Mouse (Mus musculus) G1E-ER4 (cell line): ENCODE results near the gene 2010111I01Rik. TPM values are rescaled to one million over a fixed set of nuclear protein-coding genes. Genes with fewer than 3 reads are reported as not detected.

ENCODE experiments used
- GATA1 ChIP-seq: IDR thresholded peaks from one replicate; pipeline ENCODE4 v1.8.0; 2012; ENCODE audit warnings: low read length, inconsistent platforms
- polyA plus RNA-seq: library from polyadenylated mRNA; stranded (reverse); fragments of >175 nt; gene quantifications from 2 replicates; pipeline ENCODE4 v1.2.3, GENCODE M21; 2012

The 2010111I01Rik gene
- polyA plus RNA-seq, 1 experiment: 47.5 TPM

DNA sequence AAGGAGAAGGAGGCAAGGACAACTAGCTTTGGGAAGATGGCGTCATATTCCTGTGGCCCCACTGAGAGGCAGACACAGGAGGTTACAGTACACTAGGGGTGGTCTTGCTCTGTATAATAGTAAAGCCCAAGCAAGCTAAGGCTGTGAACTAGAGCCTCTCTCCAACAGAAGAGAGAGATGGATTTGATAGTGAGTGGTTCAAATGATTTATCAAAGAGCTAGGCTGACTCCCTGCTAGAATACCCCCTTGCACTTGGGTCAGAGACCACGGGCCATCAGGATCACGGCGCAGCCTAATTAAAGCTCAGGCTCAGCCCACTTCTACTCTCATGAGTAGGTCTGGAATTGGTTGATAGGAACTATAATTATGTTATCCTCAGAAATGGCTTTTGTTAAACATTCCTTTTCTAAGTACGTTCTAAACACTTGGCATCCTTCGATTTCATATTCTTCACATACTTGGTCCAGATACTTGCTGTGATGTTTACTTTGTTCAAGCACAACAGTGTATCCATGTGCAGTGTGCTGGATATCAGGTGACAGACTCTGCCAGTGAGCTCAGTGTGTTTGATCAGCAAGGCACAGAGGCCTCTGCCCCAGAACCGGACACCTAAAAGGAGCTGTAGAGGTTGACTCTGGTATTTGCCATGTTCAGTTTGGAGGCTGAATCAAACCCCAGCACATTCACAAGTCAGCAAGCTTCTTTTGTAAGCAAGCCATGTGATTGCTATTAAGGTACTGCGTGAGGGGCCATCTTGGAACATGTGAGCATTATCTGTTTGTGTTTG lies 261.3 kb downstream of the 2010111I01Rik start:
- TF ChIP-seq GATA1: no peak

DNA sequence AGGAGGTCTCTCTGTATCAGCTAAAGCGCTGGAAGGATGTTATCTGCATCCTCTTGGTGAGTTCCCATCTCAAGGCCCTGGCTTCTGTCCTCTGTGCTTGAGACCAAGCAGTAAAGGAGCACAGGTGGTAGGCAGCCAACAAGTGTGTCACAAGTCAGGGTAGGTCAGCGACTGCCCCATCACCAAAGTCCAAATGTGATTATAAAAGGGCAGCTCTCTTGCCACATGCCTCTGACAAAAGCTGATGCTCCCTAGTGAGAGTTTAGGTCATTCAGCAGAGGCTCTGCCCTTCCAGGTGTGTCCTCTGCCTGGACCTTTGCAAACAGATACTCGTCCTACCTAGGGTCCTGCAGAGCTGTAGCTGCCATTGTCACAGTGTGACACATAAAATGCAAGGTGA lies 263.1 kb downstream of the 2010111I01Rik start:
- no peak for TF ChIP-seq GATA1

DNA sequence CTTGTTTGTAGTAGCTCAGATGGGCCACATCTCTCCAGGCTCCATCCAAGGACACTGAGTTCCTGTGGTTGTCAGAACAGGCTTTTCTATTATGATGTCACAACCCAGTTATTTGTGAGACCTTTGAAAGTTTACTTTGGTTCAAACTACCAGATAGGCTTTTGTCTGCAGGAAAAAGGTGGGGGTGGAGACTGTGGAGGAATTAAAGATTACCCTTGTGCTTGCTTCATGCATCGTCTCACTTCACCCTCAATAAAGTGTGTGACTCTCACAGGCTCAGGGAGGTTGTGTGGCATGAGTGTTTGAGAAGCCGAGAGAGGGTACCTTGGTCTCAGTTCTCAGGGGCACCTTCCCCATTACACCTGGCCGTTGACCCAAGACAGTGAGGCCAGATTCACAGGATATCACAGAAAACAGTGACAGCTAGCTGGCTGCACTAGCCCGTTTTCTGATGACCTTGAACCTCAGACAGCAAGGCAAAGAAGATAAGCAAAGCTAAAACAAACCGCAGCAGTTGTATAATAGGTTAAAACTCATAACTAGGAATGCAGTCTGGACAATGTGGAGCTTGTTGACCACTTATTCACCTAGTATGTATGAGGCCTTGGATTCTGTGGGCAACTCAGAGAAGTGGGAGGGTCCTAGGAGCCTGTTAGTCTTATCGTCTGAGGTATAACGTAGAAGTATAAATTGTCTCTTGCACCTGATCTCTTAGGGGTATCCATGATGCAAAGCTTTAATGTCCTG lies 266.4 kb downstream of the 2010111I01Rik start:
- no peak for TF ChIP-seq GATA1

DNA sequence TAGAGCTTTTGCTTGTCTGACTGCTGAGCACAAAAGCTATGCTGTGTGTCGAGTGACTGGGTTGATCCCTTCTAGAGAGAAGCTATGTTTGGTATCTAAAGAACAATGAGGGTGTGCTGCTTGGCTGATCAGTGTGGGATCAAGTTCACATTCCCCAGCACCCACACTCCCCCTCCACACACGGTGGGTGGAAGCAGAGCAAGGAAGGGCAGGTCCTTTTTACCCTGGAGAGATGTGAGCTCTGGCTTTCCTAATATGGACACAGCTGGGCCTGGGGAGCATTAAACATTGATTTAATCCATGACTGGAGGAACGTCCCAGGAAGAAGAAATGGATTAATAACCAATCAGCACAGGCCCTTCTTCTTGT lies 267.0 kb downstream of the 2010111I01Rik start:
- no peak for TF ChIP-seq GATA1

DNA sequence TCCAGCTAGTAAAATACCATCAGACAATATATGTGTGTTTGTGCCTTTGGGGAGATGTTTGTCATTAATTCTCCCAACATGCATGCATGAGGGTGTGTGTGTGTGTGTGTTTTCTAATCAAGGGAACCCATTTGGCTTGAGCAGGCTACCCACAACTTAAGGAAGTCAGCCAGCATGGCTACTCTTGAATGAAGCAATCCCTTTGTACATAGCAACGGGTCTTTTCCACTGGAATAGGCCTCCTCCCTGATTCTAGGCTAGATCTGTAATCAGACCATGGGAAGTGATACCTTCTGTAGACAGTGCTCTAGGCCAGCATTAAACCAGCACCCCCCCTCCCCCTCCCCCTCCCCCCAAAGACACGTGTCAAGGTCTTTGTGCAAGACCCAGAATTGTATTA lies 267.9 kb downstream of the 2010111I01Rik start:
- no peak for TF ChIP-seq GATA1

DNA sequence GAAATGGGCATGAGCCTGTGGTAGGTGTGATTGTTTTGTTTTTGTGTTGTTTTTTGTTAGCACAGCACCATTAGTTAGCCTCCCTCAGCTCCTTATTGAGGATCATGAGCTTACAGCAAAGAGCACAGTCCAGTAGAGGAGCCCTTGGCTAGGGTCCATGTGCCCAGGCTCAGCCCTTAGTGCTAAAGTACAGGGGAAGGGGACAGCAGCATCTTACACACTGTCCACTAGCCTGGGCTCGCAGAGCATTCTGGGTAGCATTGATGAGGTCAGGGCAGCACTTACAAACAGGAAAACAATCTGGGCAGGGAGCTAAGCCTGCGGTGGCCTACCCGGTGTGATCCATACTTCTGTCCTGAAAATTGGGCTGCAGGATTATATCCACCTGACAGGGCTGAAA lies 270.9 kb downstream of the 2010111I01Rik start:
- TF ChIP-seq GATA1: no peak

DNA sequence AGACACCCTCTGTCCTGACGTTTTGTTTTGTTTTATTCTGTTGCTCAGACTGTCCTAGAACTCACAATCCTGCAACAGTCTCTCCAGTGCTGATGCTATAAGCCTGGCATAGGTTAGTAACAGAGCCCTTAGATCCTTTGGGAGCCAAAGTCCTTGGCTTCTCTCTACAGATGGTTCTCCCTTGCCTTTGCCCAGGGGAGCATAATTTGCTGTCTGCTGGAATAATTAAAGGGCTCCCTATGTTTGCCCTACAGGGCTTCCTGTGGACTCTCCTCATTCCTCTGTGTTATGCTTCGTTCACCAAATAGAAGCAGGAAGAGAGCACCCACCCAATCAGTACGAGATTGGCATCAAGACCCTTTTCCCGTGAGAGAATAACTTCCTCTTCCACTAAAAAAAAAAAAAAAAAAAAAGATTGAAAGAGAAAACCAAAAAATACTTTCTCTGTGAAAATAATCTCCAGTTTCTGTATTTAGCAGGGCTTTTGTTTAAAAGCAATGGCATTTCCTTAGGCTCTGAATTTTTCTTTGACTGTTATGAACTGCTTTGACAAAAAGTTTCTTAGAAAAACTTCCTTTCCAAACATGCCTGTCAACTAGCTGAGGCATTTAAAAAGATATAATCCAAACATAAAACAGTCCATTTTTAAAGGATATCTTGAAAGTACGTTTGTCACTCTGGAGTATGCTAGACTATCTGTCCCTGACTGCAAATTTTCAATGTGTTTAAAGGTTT lies 271.6 kb downstream of the 2010111I01Rik start:
- TF ChIP-seq GATA1: no peak

DNA sequence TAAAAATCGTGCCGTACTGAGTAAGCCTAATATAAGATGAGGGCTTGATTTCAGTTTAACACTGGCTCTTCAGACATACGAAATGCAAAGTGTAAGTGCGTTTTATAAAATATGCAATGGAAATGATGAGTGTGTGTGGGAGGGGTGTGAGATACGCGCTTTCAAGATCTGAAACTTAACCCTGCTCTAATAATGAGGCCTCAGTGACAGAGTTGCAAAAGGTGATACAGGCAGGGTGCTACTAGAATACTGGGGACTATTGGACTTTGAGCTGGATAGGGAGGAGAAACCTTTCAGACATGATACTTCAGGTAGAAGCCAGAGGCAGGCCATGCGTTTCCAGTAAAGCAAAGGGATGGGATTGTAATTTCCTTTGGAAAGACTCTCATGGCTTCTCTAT lies 273.4 kb downstream of the 2010111I01Rik start:
- no peak for TF ChIP-seq GATA1

DNA sequence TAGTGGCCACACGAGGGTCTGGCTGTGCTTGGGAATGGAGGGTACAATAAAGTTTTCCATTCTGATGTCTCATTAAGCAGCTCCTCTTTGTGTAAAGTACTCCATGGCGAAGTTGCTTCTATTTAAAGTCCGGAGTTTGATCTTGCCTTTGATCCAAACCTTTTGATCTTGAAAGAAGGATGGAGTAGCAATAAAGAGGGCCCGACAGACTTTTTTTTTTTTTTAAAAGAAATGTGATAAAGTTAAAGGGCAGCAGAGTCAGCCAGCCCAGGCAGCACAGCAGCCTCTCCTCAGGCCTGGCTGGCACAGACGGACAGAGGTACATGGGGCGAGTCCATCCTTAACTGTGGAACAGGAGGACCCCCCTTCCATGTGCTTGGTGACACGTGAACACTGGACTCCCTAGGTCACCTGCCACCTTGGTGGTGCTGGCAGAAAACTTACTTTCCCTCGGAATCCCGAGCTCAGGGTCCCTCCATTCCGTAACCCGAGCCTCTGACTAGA lies 274.7 kb downstream of the 2010111I01Rik start:
- TF ChIP-seq GATA1: no peak

DNA sequence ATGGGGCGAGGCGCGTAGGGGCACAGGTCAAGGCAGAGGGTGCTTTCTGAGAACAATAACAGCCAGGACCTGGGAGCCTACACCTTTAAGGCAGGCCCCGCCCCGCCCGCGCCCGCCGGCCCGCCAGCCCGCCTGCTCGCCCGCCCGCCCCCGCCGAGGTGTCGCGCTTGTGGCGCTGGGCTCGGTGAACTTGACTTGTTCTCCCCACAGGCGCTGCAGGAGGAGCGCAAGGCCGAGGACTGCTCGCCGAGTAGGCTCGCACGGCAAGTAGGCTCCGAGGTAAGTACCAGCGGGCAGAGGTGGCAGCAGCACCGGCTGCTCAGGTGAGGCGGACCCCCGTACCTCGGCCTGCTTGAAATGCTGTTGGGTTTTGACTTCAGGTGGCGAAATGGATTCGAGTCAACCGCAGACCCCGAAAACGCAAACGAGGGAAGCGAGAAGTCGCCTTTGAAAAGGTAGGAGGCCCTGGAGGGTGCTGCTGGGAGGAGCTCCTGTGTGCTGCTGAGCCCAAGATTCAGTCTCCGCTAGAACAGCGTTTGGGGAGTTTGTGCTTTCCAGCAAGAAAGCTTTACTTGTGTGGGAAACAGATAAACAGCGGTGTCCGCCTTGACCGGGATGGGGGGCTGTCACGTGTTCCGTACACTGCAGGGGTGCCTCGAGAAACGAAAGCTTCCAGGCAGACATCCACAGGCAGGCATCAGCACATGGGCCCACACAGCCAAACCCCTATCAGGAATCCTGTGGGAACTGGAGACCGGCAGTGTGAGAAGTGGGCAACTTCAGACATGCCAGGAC lies 275.4 kb downstream of the 2010111I01Rik start:
- TF ChIP-seq GATA1: no peak

DNA sequence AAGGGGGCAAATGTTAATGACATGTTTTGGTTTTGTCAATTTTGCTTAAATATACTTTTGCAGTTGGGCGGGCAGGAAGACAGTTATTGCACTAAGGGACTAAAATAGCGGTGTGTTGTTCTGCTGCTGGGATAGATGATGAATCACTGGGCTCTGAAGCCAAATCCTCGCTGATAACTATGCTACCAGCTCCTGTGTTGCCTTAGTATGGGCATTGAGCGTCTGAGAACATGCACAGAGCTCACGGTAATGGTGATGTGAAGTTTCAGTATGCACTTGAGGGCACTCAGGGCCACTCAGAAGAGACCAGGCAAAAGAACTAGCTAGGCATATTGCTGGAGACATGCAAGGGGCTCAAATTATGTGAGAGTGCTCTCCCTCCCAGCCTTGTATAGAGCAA lies 276.1 kb downstream of the 2010111I01Rik start:
- no peak for TF ChIP-seq GATA1

DNA sequence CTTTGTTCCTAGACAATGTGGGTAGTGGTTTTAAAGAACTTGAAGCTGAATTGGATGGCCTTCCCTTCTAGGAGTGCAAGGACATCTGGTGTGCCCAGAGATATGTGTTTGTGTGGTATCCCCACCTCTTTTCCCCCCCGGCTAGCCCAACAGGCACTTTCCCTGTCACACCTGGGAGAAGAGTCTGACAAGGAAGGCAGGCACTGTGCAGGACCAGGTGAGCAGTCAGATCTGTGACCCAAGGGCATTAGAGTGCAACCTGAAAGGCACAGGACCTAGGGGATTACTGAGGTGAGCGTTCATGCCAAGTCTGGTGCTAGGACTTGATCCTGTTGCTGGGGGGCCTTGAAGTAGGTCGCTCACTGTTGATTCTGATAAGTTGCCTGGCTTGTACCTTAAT lies 277.0 kb downstream of the 2010111I01Rik start:
- no peak for TF ChIP-seq GATA1

DNA sequence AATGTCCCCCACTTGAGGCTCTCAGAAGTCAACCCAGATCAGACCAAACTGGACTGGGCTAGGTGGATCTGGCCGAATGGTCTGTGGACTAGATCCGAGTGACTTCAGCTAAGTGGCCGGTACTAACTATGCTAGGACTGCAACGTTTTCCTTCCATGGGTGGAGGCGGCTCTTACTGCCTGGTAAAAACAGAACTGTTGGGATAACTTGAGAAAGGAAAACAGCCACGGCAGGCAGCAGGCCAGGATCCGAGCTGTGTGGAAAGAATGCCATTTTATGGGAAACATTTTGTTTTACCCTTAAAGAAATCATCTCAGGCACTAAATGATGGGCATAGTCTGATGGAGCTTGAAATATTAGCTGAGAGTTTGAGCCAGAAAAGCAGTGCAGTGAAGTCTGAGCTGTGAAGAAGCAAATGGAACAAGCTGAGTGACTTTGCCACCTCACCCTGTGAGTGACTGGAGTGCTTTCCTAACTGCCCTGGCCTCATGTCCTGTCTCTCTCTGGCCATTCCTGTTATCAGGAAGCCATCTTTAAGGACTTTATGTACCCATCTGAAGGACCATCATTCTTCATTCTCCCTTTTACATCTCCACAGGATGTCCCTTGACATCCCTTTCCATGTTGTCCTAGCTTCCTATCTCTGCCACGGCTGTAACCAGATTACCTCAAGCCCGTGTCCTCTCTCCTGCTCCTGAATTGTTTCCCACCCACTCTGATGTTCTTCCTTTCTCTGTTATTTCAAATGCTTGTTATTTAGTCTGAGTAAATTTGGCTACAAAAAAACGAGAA lies 277.9 kb downstream of the 2010111I01Rik start:
- TF ChIP-seq GATA1: no peak

DNA sequence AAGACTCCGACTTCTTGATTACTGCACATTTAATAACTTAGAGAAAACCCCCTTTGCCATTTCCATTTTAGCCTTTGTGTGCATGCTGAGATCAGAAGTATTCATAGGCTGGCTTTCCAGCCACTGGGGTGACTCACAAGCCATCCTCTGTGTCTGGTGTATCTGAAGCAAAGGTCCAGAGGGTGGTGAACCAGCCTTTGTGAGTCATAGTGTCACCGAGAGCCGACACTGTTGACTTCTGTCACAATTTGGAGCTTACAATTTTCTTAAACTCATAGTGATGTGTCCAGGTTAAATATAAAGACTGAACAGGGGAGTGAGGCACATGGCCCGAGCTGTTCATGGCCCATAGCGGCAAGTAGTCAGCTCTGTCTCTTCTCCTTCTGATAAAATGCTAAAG lies 278.9 kb downstream of the 2010111I01Rik start:
- no peak for TF ChIP-seq GATA1

DNA sequence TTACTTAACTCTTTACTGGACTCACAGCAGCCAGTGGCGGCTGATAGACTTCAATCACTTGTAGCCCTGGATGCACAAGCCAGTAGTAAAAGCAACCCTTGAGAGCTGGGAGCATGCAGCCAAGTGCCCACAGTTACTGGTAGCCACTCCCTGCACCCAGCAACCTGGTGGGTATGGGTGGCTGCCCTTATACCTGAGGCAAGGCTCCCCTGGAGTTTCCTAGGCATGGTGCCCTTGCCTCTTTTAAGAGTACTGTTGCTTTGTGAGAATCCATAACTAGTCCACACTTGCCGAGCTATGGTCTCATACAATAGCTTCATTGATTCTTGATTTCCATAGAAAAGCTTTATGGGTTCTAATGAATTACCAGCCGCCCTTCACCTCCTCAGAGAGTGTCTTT lies 279.7 kb downstream of the 2010111I01Rik start:
- no peak for TF ChIP-seq GATA1

DNA sequence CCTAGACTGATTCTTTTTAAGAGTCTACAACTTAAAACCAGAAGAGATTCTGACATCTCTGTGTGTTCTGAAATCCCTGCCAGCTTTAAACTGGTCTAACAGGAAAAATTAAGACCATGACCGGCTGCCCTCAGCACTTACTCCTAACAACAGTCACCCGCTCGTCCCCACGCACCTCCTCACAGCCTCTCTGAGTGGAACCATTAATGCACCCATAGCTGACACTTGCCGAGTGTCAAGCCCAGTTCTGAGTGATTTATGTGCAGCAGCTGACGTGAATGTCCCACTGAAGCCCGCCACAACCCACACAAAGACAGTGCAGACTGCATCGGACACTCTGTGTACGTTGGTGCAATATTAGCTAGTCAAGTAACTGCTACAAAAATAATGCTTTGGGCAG lies 280.5 kb downstream of the 2010111I01Rik start:
- no peak for TF ChIP-seq GATA1
